Mouse (Mus musculus) left cerebral cortex, postnatal 36 days (tissue): Measurements from ENCODE around the gene Phldb1. TPM values are rescaled to one million over a fixed set of nuclear protein-coding genes. Genes with fewer than 3 reads are reported as not detected.

Experiments
- DNase-seq, 2 experiments: peaks; one replicate each; pipeline ENCODE4 v3.0.0; 2021 to 2022; ENCODE audit warnings: low spot score in 2 of 2, mixed read lengths in 1 of 2
- intact Hi-C: fragments of 180-260 bp; cut with DNase I; formaldehyde crosslinking; loops from one replicate; pipeline ENCODE4 v1.15.1; 2025
- total RNA-seq, 2 experiments: library from RNA; stranded (reverse); gene quantifications; 2 replicates each; pipeline ENCODE4 v1.2.3; 2021

Phldb1 gene
- total RNA-seq, 2 experiments from 2014 or later: 74.9 to 86.3 TPM

GRCm38 (mm10) chr9:44713574-44713973 lies 21.4 kb downstream of the Phldb1 start:
- intact Hi-C loops: no loop called here
- no peak for DNase-seq

DNA sequence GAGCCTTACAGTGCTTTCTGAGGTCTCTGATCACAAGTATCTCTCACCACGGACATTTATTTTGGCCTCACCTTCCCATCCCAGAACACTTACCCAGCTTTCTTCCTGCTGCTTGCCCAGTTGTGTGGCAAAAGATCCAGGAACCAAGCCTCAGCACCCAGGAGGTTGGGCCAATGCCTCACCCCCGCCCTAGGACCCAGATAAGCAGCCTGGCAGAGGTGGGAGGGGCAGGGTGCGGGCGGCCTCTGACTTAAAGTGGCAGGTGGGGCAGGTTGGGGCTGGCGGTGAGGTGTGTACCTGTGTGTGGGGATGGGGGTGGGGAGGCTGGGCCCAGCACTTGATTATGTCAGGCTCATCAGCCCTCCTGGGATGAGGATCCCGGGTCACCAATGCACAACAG lies 21.9 kb downstream of the Phldb1 start:
- intact Hi-C loops: no loop called here
- DNase-seq: no peak

DNA sequence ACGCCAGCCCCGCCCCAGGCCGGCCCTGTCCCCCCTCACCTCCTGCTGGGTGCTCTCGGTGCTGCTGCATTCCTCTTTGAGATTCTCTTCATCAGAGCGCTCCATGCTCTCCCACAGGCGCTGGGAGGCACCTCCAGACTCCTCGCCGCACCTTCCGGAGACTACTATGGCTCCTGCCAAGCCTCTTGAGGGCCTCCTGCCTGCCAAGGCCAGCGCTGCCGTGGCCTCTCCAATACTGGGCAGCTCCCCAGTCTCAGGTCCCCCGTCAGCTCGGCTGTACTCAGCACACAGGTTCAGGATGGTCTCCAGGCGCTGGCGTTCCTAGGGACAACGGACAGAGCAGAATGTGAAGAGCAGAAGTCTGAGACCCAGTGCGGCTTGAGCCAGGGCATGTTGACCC lies 23.4 kb downstream of the Phldb1 start:
- DNase-seq: no peak
- intact Hi-C loops: no loop called here

GRCm38 (mm10) chr9:44710213-44710612 lies 24.8 kb downstream of the Phldb1 start:
- DNase-seq: no peak
- intact Hi-C loops: no loop called here

GRCm38 (mm10) chr9:44709600-44709999 lies 25.4 kb downstream of the Phldb1 start:
- intact Hi-C loops: loop anchor here (2.0 kb wide), 1 partner anchor 23 kb away; no protein-coding TSS in a partner anchor
- DNase-seq: no peak

DNA sequence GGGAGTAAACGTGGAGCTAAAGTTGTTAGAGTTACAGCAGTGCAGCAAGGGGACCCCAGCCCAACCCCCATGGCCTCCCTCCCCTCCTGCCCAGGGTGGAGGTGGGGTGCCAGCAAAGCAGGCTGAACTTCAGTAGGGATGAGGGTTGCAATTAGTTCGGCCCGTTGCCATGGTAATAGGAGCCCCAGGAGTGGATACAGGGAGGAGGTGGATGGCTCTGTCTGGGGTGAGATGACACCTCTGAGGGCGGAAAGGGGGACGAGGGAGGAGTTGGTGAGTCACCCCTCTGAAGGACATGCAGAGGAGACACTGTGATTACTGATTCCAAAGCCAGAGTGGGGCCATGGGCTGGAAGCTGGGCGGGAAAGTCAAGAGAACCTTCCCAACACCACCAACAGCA lies 26.1 kb downstream of the Phldb1 start:
- DNase-seq: no peak

GRCm38 (mm10) chr9:44708429-44708765 lies 26.6 kb downstream of the Phldb1 start:
- intact Hi-C loops: loop anchor here (2.0 kb wide), 1 partner anchor 24 kb away; no protein-coding TSS in a partner anchor
- DNase-seq: no peak

More for the DNA sequence above, 26.1 kb downstream of the Phldb1 start:
- intact Hi-C loops: loop anchor here (2.0 kb wide), 1 partner anchor 24 kb away; no protein-coding TSS in a partner anchor

- intact Hi-C loops: loop anchor here (2.0 kb wide), 1 partner anchor 25 kb away; no protein-coding TSS in a partner anchor
- DNase-seq: no peak
Measured at GRCm38 (mm10) chr9:44707749-44708428, 27.1 kb downstream of the Phldb1 start.

- intact Hi-C loops: no loop called here
- DNase-seq: no peak
Measured at GRCm38 (mm10) chr9:44699730-44700129, 35.3 kb downstream of the Phldb1 start.

DNA sequence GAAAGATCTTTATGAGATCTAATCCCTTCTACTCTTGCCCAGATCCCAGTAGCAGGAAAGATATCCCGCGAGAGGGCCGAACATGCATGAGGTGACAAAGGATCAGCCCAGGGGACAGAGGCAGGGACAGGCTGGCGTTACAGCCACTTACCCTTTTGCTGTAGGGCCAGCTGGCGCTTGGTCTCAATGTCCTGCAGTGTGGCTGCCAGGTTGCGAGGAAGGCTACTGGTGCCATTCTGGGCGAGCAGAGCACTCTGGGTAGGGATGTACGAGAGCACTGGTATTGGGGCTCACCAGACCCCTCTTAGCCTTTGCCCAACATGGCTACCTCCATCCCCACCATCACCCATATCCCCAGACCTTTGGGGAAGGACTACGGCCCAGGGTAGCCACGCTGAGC lies 35.8 kb downstream of the Phldb1 start:
- DNase-seq: no peak
- intact Hi-C loops: no loop called here

DNA sequence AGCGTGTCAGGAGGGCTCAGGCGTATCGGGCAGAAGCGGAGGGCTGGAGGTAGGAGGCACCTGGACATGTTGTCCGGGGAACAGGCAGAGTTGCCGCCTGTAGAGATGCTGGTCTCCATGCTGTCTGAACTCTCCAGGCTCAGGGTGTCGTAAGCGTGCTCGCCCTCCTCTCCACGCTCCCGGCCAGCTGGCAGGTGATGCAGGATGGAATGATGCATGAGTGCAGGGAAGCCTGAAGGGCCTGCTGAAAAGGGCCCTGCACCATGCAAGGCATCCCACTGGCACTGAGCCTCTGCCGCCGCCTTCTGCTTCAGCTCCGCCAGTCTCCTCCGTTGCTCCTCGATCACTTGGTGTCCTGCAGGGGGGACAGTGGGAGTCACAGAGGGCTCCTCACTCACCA lies 37.1 kb downstream of the Phldb1 start:
- no peak for DNase-seq
- intact Hi-C loops: no loop called here

- DNase-seq: no peak
- intact Hi-C loops: no loop called here
Measured at GRCm38 (mm10) chr9:44693071-44693470, 41.9 kb downstream of the Phldb1 start.

DNA sequence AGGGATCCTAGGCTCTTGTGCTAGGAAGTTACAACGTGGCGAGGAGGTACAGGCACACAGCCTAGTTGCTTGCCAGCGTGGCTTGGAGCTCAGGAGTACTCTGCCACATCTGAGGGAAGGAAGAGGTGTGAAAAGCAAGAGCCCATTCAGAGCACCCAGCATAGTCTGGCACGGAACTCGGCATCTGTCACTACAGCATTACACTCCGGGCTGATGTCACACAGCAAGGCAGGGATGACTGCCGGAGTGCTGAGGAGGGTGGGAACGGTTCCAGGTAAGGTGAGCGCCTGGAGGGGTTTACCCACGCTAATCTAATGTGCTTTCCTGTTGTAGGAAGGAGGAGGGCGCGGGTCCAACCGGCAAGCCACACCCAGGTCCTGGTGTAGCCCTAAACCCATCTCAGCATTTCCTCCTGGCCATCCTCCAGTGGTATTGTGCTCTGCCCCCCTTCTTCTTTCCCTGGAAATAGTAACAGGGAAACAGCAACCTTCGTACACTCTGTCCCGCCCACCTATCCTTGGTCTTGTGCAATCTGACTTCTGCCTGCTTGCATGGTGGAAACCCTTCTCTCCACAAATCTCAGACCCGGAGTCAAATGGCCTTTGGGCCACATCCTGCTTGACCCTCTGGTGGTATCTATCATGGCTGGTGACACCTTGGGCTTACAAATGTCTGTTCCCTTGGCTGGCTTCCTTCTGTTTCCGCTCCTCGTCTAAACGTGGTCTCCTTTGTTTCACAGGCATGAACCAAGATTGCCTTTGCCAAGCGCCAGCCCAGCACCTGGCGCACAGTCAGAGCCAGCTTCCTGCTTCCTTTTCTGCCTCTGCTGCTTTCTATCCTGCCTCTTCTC lies 43.1 kb downstream of the Phldb1 start:
- intact Hi-C loops: no loop called here

GRCm38 (mm10) chr9:44690641-44691040 lies 44.4 kb downstream of the Phldb1 start:
- DNase-seq: no peak
- intact Hi-C loops: no loop called here

More for the DNA sequence above, 43.1 kb downstream of the Phldb1 start:
- DNase-seq: peak; percentile 80 to 81

GRCm38 (mm10) chr9:44688013-44688412 lies 47.0 kb downstream of the Phldb1 start:
- no peak for DNase-seq
- intact Hi-C loops: loop anchor here (5.0 kb wide), 1 partner anchor 34 kb away; no protein-coding TSS in a partner anchor

- DNase-seq: no peak
- intact Hi-C loops: loop anchor here (5.0 kb wide), 1 partner anchor 36 kb away; no protein-coding TSS in a partner anchor
Measured at GRCm38 (mm10) chr9:44686638-44687037, 48.4 kb downstream of the Phldb1 start.

DNA sequence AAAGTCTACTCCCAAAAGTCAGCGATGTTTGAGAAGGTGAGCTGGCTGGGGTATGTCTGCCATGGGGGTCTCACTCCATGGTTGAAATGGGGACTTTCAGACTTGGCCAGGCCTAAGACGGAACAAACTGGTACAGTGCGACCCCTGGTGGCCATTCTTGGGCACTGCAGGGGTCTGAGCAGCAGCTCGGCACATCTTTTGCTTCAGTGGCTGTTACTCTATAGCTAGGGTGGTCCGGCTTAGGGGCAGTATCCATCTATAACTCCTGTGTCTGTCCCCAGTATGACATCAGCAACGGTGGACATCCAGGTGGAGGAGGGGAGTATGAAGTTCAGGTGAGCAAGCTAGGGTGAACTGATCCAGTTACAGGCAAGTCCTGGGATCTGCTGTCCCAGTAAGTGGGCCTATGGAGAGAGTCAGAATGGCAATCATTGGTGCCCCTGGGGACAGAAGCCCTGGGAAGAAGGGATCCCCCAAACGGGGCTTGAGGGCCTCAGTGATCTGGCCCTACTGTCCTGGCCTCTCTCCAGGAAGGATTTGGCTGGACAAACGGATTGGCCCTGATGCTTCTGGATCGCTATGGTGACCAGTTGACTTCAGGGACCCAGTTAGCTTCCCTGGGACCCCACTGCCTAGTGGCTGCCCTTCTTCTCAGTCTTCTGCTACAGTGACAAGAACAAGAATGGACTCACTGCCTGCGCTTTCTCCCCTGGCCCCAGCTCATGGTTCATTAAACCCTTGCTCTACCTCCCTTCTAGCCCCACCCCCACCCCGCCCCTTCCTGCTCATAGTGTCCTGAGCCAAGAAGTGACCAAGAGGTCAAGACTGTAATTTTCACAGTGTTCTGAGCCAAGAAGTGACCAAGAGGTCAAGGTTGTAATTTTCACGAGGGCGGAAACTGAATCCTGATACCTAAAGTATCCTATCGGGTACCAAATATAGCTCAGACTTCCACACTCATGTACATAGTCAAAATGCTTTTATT lies 49.4 kb downstream of the Phldb1 start:
- DNase-seq: peak in 1 of 2 experiments; percentile 49
- intact Hi-C loops: loop anchor here (1.0 to 5.0 kb wide), 2 partner anchors 30 to 37 kb away; no protein-coding TSS in a partner anchor

DNA sequence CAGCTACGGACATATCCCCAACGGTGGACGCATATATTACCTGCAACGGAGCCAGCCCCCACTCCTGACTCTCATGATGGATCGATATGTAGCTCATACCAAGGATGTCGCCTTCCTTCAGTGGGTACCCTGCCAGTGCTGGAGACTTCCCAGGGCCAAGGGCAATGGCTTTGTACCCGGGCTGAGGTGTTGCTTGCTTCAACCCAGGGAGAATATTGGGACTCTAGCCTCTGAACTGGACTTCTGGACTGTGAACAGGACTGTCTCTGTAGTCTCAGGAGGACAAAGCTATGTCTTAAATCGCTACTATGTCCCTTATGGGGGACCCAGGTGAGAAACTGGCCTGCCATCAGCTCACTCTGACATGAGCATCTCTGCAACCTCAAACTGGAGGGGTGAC lies 52.0 kb downstream of the Phldb1 start:
- DNase-seq: no peak
- intact Hi-C loops: no loop called here

GRCm38 (mm10) chr9:44679565-44679964 lies 55.4 kb downstream of the Phldb1 start:
- intact Hi-C loops: no loop called here
- no peak for DNase-seq
